Mouse (Mus musculus) fat pad, adult 2 months (tissue): ENCODE measurements around the gene Sostdc1.

Experiments used
- DNase-seq: peaks from one replicate; pipeline ENCODE4 v3.0.0-alpha.2; 2011; ENCODE audit warnings: low read depth, low spot score; ENCODE audit errors: extremely low read depth

The Sostdc1 gene

DNA sequence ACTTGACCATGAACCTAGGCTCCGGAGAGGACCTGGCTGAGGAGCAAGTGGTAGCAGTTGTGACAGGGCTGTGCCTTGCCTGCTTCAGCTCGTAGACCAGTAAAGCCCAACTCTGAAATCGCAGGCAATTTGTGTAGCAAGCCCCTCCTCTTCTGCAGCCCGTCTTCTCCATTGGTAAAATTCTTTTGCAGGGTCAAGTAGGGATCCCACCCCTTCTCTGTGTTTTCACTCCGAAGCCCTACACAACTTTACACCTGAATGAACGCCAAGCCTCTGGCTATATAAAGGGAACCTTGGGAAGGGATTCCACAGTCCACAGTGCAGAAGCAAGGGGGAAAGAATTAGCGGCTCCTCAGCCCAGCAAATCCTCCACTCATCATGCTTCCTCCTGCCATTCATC is at the start of gene Sostdc1:
TSS of gene Sostdc1 (plus strand) at position 224 of the 400 bp plus-strand sequence.
- no peak for DNase-seq

GRCm38 (mm10) chr12:36267670-36268246 is 46.2 kb upstream of the Sostdc1 start:
- DNase-seq, result no peak

DNA sequence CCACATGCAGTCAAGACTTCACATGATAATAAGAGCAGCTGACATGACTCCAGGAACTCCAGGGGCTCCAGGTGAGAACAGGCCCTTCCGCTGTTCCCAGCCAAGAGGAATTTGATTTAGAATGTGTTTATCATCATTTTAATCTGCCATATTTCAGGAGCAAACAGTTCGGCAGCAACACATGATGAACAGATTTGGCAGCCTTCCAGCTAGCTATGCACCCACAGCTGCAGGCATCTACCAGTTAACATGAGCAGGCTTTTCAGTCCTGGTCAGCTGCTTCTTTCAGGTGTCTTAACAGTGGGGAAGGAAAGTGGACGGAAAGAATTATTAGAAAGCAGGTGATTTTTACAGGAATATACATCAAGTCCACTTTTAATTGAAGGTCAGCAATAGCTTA is 39.1 kb upstream of the Sostdc1 start:
- peak; percentile 14 for DNase-seq

DNA sequence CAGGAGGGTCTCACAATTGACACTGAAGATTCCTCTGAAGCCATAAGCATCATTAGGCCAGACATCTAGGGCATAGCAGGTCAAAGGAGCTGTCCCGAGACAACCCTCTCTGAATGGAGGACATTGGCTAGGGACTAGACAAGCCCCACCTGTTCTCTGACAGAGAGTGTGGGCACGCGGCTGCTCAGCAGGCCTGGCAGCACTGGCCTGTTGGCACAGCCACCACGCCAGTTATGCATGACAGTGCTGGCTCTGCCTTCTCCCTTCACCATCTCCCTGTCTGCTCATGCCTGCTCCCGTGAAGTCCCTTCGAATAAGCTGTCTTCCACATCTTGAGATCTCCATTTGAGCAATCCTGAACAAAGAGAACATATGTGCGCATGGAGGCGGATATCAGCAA is 24.3 kb upstream of the Sostdc1 start:
- no peak for DNase-seq

- DNase-seq, result peak; percentile 90
Observed at GRCm38 (mm10) chr12:36290465-36290864, 23.5 kb upstream of the Sostdc1 start.

DNA sequence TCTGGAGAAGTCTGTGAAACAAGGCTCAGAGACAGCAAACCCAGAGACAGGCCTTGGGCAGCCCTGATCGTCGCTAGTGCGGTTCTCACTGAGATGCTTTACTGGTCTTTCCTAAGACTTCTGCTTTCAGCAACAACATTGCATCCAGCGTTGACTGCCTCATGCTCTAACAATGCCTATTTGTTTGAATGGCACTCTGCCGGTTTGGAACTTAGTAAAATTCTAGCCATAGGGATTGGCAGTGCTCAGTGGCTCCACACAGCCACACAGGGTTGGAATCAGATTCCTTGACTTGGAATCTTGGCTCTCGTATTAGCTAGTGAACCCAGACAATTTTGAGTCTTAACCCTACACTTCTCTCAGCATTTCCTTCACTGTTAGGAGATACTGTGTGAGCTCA is 22.6 kb upstream of the Sostdc1 start:
- no peak for DNase-seq

GRCm38 (mm10) chr12:36302326-36302725 is 11.6 kb upstream of the Sostdc1 start:
- no peak for DNase-seq

DNA sequence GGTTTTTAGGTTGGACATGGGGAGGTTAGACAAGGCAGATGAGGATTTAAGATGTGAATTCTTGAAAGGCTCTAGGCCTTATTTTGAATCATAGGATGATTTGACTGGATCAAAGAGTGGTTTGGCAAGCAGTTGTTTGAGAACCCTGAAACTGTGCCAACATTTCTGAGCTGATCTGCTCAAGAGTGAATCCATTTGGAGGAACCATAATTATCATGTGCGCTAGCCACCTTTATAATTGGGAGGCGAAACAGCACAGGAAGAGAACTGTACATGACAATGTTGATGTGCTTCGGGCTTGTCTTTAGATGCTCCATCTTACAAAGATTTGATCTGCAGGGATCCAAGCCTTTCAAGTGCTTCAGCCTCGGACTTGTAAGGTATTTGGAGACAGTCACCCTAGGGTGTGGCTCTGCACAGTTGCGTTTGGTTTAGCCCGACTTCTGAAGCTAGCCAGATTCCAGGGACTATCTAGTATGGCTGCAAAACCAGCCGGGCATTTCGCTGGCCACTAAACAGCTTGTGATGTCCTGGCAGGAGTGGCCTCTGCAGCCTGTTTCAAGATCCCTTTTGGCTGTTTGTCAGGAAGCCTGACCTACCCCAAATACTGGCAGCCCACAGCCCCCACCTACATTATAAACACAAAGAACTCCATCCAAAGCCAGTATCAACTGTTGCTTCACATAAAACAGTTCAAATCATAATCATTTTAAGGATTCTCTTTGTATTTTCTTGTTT is 10.9 kb upstream of the Sostdc1 start:
- DNase-seq, result no peak

- DNase-seq, result no peak
Observed at GRCm38 (mm10) chr12:36308737-36309420, 5.1 kb upstream of the Sostdc1 start.

DNA sequence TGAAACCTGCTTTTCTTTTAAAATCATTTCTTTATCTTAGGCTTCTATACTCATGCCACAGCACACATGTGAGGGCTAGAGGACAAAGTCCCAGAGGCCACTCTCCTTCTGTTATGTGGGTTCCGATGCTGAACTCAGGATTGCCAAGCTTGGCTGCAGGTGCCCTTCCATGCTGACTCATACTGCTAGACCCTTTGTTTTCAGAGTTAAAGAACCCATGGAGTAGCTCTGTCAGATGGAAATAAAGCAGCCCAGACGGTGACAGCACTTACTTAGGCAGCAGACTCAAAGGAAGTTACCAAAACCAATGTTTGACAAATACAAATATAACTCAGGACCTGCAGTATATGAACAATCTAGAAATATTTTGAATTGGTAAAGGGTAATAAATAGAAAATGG is 924 bp upstream of the Sostdc1 start:
- DNase-seq, result no peak

GRCm38 (mm10) chr12:36314446-36314845 is 507 bp downstream of the Sostdc1 start:
- no peak for DNase-seq

DNA sequence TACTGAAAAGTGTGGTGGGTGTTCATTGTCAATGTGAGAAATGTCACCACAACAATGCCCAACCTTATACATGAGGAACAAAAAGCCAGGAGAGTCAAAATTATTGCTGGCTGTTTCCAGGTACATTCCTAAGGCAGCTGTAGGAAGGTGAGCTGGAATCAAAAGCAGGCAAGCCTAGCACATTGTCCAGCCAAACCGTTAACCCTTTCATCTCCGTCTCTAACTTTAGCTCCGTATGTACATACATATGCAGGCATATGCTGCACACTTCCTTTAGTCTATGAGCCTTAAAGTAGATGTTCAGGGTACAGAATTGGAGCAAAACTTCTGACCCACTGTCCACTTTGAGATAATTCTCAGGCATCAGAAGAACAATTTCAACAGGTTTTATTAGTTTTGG is 1.6 kb downstream of the Sostdc1 start:
- DNase-seq, result no peak

DNA sequence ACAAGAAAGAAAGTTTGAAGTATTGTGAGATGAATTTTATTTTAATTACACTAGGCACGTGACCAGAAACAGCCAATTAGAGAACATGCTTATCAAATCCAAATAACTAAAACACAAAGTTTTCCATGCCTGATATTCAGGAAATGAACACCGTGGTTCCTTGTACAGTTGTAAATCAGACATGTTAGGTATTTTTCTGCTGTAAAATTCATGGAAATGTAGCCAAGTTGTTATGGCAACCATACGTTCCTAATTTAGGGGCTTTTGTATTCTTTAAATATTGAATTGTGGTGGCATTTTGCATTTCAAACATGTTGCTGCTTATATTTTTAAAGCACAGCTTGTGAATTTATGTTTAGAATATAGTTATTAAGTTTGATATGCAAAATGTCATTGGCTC is 2.1 kb downstream of the Sostdc1 start:
- DNase-seq, result no peak

DNA sequence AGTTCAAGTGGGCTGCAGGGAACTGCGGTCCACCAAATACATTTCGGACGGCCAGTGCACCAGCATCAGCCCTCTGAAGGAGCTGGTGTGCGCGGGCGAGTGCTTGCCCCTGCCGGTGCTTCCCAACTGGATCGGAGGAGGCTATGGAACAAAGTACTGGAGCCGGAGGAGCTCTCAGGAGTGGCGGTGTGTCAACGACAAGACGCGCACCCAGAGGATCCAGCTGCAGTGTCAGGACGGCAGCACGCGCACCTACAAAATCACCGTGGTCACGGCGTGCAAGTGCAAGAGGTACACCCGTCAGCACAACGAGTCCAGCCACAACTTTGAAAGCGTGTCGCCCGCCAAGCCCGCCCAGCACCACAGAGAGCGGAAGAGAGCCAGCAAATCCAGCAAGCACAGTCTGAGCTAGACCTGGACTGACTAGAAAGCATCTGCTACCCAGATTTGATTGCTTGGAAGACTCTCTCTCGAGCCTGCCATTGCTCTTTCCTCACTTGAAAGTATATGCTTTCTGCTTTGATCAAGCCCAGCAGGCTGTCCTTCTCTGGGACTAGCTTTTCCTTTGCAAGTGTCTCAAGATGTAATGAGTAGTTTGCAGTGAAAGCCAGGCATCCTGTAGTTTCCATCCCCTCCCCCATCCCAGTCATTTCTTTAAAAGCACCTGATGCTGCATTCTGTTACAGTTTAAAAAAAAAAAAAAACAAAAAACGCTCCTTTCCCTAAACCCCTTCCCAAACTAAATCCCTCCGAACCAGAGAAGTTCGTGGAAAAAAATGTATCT is 3.3 kb downstream of the Sostdc1 start:
- DNase-seq, result no peak

DNA sequence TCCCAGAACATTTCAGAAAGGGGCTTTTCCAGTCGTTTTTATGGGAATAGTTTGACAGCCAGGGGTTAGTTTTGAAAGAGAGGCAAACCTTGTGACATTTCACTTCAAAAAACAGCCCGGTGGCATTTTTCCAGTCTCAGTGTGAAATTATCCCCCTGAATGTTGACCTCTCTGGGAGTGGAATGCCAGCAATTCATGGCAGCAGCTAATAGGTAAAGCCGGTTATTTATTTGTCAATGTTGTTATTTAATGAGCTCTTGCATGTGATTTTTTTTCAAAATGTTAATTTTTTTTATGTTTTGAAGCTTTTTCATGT is 3.8 kb downstream of the Sostdc1 start:
- no peak for DNase-seq

GRCm38 (mm10) chr12:36326101-36326521 is 12.2 kb downstream of the Sostdc1 start:
- no peak for DNase-seq

- no peak for DNase-seq
Observed at GRCm38 (mm10) chr12:36332676-36333075, 18.7 kb downstream of the Sostdc1 start.

- no peak for DNase-seq
Observed at GRCm38 (mm10) chr12:36333837-36334281, 19.9 kb downstream of the Sostdc1 start.

DNA sequence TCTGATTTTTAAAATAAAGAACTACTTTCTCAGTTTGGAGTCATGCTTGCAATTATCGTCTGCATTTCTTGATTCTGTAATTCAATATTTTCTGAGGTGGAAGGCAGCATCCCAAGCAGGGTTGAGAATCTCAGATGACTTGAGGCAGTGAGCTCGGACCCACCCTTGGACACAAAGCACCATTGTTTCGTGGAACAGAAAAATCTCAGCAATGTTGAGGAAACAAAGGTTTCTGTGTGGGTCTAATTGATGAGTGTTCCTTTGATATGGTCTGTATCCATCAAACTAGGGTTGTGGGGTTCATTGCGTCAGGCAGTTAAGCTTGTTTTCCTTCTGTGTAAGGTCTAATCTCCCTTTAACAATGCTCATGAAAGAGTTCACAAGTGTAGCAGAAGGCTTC is 30.2 kb downstream of the Sostdc1 start:
- no peak for DNase-seq

GRCm38 (mm10) chr12:36360064-36360463 is 46.1 kb downstream of the Sostdc1 start:
- no peak for DNase-seq

GRCm38 (mm10) chr12:36360693-36361092 is 46.8 kb downstream of the Sostdc1 start:
- no peak for DNase-seq

DNA sequence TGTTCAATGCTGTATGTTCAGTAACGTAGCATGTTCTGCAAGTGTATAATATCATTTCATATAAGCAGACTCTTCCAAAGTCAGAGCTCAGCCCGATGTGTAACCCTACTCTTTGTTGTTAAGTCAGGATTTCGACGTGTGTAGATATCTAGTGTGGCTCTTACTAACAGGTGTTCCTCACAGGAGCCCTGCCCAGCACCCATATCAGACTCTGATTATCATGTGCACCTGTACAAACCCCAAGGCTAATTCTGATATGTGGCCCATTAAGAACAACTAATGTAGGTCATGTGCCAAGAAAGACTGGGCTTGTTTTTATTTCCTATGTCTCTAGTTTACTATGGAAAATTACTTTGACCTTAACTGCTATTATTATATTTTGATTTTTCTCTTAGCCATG is 50.1 kb downstream of the Sostdc1 start:
- no peak for DNase-seq
